Mouse (Mus musculus) CH12F3 (cell line): ENCODE data around the gene Cdkal1.

Experiments used
- in situ Hi-C: fragments of 300-500 bp; cut with MboI; formaldehyde crosslinking; loops from 2 replicates; pipeline ENCODE4 v1.14.3; 2020; ENCODE audit warnings: low sequenced_read_pairs

The Cdkal1 gene

GRCm38 (mm10) chr13:29769647-29770436 lies 85.6 kb downstream of the Cdkal1 start:
- in situ Hi-C loops: no loop called here

GRCm38 (mm10) chr13:29768104-29768503 lies 87.4 kb downstream of the Cdkal1 start:
- in situ Hi-C loops: no loop called here

GRCm38 (mm10) chr13:29767587-29767986 lies 87.9 kb downstream of the Cdkal1 start:
- in situ Hi-C loops: no loop called here

GRCm38 (mm10) chr13:29766377-29766776 lies 89.1 kb downstream of the Cdkal1 start:
- in situ Hi-C loops: no loop called here

- in situ Hi-C loops: no loop called here
Observed at GRCm38 (mm10) chr13:29765296-29765695, 90.2 kb downstream of the Cdkal1 start.

- in situ Hi-C loops: no loop called here
Observed at GRCm38 (mm10) chr13:29759691-29760467, 95.6 kb downstream of the Cdkal1 start.

GRCm38 (mm10) chr13:29756052-29756451 lies 99.4 kb downstream of the Cdkal1 start:
- in situ Hi-C loops: no loop called here

- in situ Hi-C loops: no loop called here
Observed at GRCm38 (mm10) chr13:29753254-29753653, 102.2 kb downstream of the Cdkal1 start.

GRCm38 (mm10) chr13:29752061-29752460 lies 103.4 kb downstream of the Cdkal1 start:
- in situ Hi-C loops: no loop called here

- in situ Hi-C loops: no loop called here
Observed at GRCm38 (mm10) chr13:29751201-29751600, 104.3 kb downstream of the Cdkal1 start.

GRCm38 (mm10) chr13:29747347-29747647 lies 108.2 kb downstream of the Cdkal1 start:
- in situ Hi-C loops: no loop called here

GRCm38 (mm10) chr13:29746501-29747346 lies 108.8 kb downstream of the Cdkal1 start:
- in situ Hi-C loops: no loop called here

- in situ Hi-C loops: no loop called here
Observed at GRCm38 (mm10) chr13:29745073-29745472, 110.4 kb downstream of the Cdkal1 start.

- in situ Hi-C loops: no loop called here
Observed at GRCm38 (mm10) chr13:29744188-29744587, 111.3 kb downstream of the Cdkal1 start.

GRCm38 (mm10) chr13:29743761-29744160 lies 111.7 kb downstream of the Cdkal1 start:
- in situ Hi-C loops: no loop called here

GRCm38 (mm10) chr13:29737675-29738461 lies 117.6 kb downstream of the Cdkal1 start:
- in situ Hi-C loops: no loop called here

GRCm38 (mm10) chr13:29734496-29734895 lies 121.0 kb downstream of the Cdkal1 start:
- in situ Hi-C loops: no loop called here

- in situ Hi-C loops: no loop called here
Observed at GRCm38 (mm10) chr13:29726154-29726825, 129.2 kb downstream of the Cdkal1 start.

GRCm38 (mm10) chr13:29724855-29725254 lies 130.6 kb downstream of the Cdkal1 start:
- in situ Hi-C loops: no loop called here

GRCm38 (mm10) chr13:29723150-29723549 lies 132.3 kb downstream of the Cdkal1 start:
- in situ Hi-C loops: no loop called here
